Mouse (Mus musculus): ENCODE results near the gene Tmem45b. TPM values are rescaled to one million over a fixed set of nuclear protein-coding genes. Genes with fewer than 3 reads are reported as not detected.
A peak's percentile ranks its signal among the peaks of the same experiment; 100 is the strongest.
"Not testable (repeated sequence)": the region's sequence is repeated elsewhere in the genome, so short reads cannot be mapped to it uniquely, and the experiment has no call there.

Tmem45b gene
- polyA plus RNA-seq (2014; fragmentation: Nextera tagmentation; extraction: Ambion mirVana), result not detected in 2 replicates

DNA sequence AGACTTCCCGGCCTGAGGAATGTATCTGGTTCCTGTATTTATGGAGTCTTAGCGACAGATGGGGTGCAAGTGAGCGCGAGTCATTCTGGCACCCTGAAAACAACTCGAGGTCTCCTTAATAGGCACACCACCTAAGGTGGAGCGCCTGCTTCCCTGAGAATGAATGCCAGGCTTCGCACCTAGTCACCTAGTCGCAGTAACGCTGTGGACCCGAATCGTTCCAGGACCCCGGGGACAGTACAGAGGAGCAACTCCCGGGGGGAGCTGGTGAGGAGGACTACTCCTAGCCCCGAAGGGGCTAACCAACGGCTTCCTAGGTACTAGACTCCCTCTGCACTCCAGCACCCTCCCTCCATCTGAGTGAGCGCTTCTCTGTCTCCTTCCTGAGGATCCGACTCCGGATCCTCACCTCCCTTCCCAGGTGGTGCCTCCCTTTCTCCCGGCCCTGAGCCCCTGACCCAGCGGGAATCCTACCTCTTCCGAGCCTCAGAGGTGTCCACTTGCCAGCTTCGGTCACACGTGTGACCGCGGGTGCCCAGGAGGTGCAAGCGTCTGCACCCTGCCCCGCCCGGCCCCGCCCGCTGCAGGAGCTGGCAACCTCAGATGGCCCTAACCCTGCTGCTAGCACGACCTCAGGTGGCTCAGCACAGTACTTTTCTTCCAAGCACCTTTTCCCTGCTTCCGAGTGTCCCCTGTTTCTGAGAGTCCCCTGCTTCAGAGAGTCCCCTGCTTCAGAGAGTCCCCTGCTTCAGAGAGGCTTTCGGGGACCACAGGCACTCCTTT, at the start of gene Tmem45b:
TSS of gene Tmem45b (minus strand) at position 771 of the 783 bp plus-strand sequence.
- Histone ChIP-seq H3K9ac (ENCODE audit: low read length) (no peak within 1 kb of the TSS), H3K36me3 (ENCODE audit: control insufficient read depth, insufficient read depth, low read length) (no peaks in the 10 kb centered on the region), H3K27ac (replicated peaks in 1 of 2; ENCODE audit: control insufficient read depth in 1 of 2, insufficient read depth in 1 of 2, low read depth in 2 of 2, low read length in 2 of 2) (no peak within 1 kb of the TSS)

DNA sequence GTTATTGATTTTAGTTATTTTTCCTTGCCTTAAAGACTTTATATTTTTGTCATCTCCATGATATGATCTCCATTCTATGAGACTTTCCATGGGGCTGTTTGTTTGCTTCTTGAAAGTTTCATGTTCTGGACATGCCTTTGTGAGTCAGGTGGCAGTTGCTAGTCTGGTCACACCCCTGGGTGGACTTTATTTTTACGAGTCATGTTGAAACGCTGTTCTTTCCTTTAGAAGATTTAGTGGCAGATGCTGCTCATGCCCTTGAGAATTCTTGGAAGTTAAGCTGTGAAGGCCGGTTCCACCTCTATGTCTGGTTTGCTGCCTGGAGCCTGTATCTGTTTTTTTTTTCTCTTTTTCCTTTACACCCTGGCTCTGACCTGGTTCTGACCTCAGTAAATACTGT, 43.9 kb upstream of the Tmem45b start:
- Histone ChIP-seq H3K4me2 (ENCODE audit: low read length) (no peak overlapping the region), H3K4me1 (ENCODE audit: control insufficient read depth in 2 of 2, insufficient read depth in 2 of 2, low read length in 2 of 2) (no peaks in the 10 kb centered on the region; a peak in 1 of 4 replicates), H3K36me3 (ENCODE audit: control insufficient read depth, insufficient read depth, low read length) (no peaks in the 10 kb centered on the region), H3K9ac (ENCODE audit: low read length) (no peak overlapping the region), H3K27me3 (ENCODE audit: control insufficient read depth, insufficient read depth, low read length) (no peaks in the 10 kb centered on the region), H3K4me3 (ENCODE audit: control insufficient read depth in 1 of 2, insufficient read depth in 1 of 2, low read depth in 1 of 2, low read length in 2 of 2) (no peak overlapping the region), H3K27ac (replicated peaks in 1 of 2; ENCODE audit: control insufficient read depth in 1 of 2, insufficient read depth in 1 of 2, low read depth in 2 of 2, low read length in 2 of 2) (no peak overlapping the region), H3K9me3 (ENCODE audit: control insufficient read depth, low read length) (0 out of 2 replicates have a peak, but pooled peaks cover under 1% of the 10 kb centered on the region)
- WGBS, result 75% methylated on average over 3 of the region's 3 CpGs
- no peak for ATAC-seq (ENCODE audit: insufficient number of reproducible peaks, insufficient read depth, low FRiP score, low read depth)

More for the DNA sequence above, at the start of gene Tmem45b:
- Histone ChIP-seq H3K4me3 (ENCODE audit: control insufficient read depth in 1 of 2, insufficient read depth in 1 of 2, low read depth in 1 of 2, low read length in 2 of 2) (peak within 1 kb of the TSS; percentile 0 to 22; a peak in 3 of 4 replicates), H3K27me3 (ENCODE audit: control insufficient read depth, insufficient read depth, low read length) (peaks cover 37% of the 10 kb centered on the region), H3K9me3 (ENCODE audit: control insufficient read depth, low read length) (no peaks in the 10 kb centered on the region), H3K4me2 (ENCODE audit: low read length) (peak within 1 kb of the TSS; percentile 54), H3K4me1 (ENCODE audit: control insufficient read depth in 2 of 2, insufficient read depth in 2 of 2, low read length in 2 of 2) (peaks cover 2 to 9% of the 10 kb centered on the region in 2 experiments; a peak in 2 of 4 replicates)
- ATAC-seq (ENCODE audit: insufficient number of reproducible peaks, insufficient read depth, low FRiP score, low read depth), result no peak
- WGBS, result 4% methylated on average over 30 of the region's 33 CpGs

DNA sequence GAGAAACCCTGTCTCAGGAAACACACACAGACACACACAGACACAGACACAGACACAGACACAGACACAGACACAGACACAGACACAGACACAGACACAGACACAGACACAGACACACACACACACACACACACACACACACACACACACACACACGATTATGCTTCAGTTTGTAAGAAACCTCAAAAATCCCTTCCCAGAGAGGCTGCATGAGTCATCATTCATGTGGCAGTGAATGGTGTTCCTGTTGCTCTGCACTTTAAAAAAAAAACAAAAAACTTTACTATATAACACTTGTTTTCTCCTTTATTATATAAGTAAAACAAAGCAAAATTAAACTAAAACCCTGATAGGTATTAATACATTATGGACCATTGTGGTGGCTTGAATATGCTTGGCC, 37.0 kb upstream of the Tmem45b start:
- not testable (repeated sequence) for H3K27ac ChIP-seq (replicated peaks in 1 of 2; ENCODE audit: control insufficient read depth in 1 of 2, insufficient read depth in 1 of 2, low read depth in 2 of 2, low read length in 2 of 2); H3K4me2 ChIP-seq (ENCODE audit: low read length); H3K9ac ChIP-seq (ENCODE audit: low read length); H3K4me3 ChIP-seq (ENCODE audit: control insufficient read depth in 1 of 2, insufficient read depth in 1 of 2, low read depth in 1 of 2, low read length in 2 of 2); H3K9me3 ChIP-seq (ENCODE audit: control insufficient read depth, low read length); H3K27me3 ChIP-seq (ENCODE audit: control insufficient read depth, insufficient read depth, low read length); H3K4me1 ChIP-seq (ENCODE audit: control insufficient read depth in 2 of 2, insufficient read depth in 2 of 2, low read length in 2 of 2); H3K36me3 ChIP-seq (ENCODE audit: control insufficient read depth, insufficient read depth, low read length); ATAC-seq (ENCODE audit: insufficient number of reproducible peaks, insufficient read depth, low FRiP score, low read depth)
- 75% methylated on average over 1 of the region's 1 CpGs for WGBS

GRCm38 (mm10) chr9:31463190-31463589, 1.1 kb downstream of the Tmem45b start:
- Histone ChIP-seq H3K27me3 (ENCODE audit: control insufficient read depth, insufficient read depth, low read length) (peaks cover 37% of the 10 kb centered on the region), H3K9me3 (ENCODE audit: control insufficient read depth, low read length) (no peaks in the 10 kb centered on the region), H3K27ac (replicated peaks in 1 of 2; ENCODE audit: control insufficient read depth in 1 of 2, insufficient read depth in 1 of 2, low read depth in 2 of 2, low read length in 2 of 2) (no peak overlapping the region), H3K4me2 (ENCODE audit: low read length) (peak overlapping the region; percentile 54), H3K9ac (ENCODE audit: low read length) (no peak overlapping the region), H3K36me3 (ENCODE audit: control insufficient read depth, insufficient read depth, low read length) (no peaks in the 10 kb centered on the region), H3K4me3 (ENCODE audit: control insufficient read depth in 1 of 2, insufficient read depth in 1 of 2, low read depth in 1 of 2, low read length in 2 of 2) (peak overlapping the region in 1 of 2 experiments; percentile 22; a peak in 1 of 4 replicates), H3K4me1 (ENCODE audit: control insufficient read depth in 2 of 2, insufficient read depth in 2 of 2, low read length in 2 of 2) (peaks cover 2 to 9% of the 10 kb centered on the region in 2 experiments; a peak in 2 of 4 replicates)
- 45% methylated on average over 9 of the region's 9 CpGs for WGBS
- ATAC-seq (ENCODE audit: insufficient number of reproducible peaks, insufficient read depth, low FRiP score, low read depth), result no peak

DNA sequence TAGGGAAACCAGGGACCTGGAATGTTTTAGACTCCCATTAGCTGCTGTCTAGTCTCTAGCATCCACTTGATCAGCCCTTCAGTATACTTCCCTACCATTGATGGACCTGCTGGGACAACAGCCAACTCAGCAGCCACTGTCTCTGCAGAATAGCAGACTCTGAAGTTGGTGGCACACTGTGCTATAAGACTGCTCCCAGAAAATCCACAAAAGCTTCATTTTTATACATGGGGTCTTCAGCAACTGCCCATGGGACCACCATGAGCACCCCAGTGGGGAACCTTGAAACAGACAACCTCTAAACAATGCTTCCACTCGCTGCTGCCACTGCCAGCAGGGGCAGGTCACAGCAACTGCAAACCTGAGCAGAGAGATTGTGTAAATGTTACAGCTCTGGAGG, 9.9 kb downstream of the Tmem45b start:
- Histone ChIP-seq H3K9ac (ENCODE audit: low read length) (no peak overlapping the region), H3K27me3 (ENCODE audit: control insufficient read depth, insufficient read depth, low read length) (no peaks in the 10 kb centered on the region), H3K36me3 (ENCODE audit: control insufficient read depth, insufficient read depth, low read length) (no peaks in the 10 kb centered on the region), H3K27ac (replicated peaks in 1 of 2; ENCODE audit: control insufficient read depth in 1 of 2, insufficient read depth in 1 of 2, low read depth in 2 of 2, low read length in 2 of 2) (no peak overlapping the region), H3K4me2 (ENCODE audit: low read length) (no peak overlapping the region), H3K9me3 (ENCODE audit: control insufficient read depth, low read length) (no peaks in the 10 kb centered on the region), H3K4me3 (ENCODE audit: control insufficient read depth in 1 of 2, insufficient read depth in 1 of 2, low read depth in 1 of 2, low read length in 2 of 2) (no peak overlapping the region), H3K4me1 (ENCODE audit: control insufficient read depth in 2 of 2, insufficient read depth in 2 of 2, low read length in 2 of 2) (no peaks in the 10 kb centered on the region)
- ATAC-seq (ENCODE audit: insufficient number of reproducible peaks, insufficient read depth, low FRiP score, low read depth), result no peak
- 67% methylated on average over 1 of the region's 1 CpGs for WGBS

DNA sequence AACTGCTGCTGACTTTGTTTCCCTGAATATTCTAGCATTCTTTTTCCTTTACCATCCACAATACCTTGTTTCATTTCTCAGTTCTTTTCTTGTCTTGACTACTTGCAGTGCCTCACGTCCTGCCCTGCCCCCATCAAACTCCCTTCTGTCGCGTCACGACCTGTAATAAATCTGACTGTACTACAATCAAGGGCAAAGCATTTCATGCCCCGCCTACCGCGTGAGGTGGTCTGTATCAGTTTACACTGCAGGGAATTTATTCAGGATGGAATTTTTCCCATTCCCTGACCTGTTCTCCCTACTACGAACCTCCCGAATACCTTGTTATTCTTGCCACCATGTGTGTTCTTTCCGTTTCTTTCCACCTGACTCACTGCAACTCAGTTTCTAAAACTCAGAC, 12.1 kb downstream of the Tmem45b start:
- 66% methylated on average over 10 of the region's 10 CpGs for WGBS
- Histone ChIP-seq H3K4me3 (ENCODE audit: control insufficient read depth in 1 of 2, insufficient read depth in 1 of 2, low read depth in 1 of 2, low read length in 2 of 2) (no peak overlapping the region), H3K9me3 (ENCODE audit: control insufficient read depth, low read length) (no peaks in the 10 kb centered on the region), H3K9ac (ENCODE audit: low read length) (no peak overlapping the region), H3K4me2 (ENCODE audit: low read length) (no peak overlapping the region), H3K27ac (replicated peaks in 1 of 2; ENCODE audit: control insufficient read depth in 1 of 2, insufficient read depth in 1 of 2, low read depth in 2 of 2, low read length in 2 of 2) (no peak overlapping the region), H3K4me1 (ENCODE audit: control insufficient read depth in 2 of 2, insufficient read depth in 2 of 2, low read length in 2 of 2) (no peaks in the 10 kb centered on the region), H3K36me3 (ENCODE audit: control insufficient read depth, insufficient read depth, low read length) (no peaks in the 10 kb centered on the region), H3K27me3 (ENCODE audit: control insufficient read depth, insufficient read depth, low read length) (no peaks in the 10 kb centered on the region)
- no peak for ATAC-seq (ENCODE audit: insufficient number of reproducible peaks, insufficient read depth, low FRiP score, low read depth)

- Histone ChIP-seq H3K27ac (replicated peaks in 1 of 2; ENCODE audit: control insufficient read depth in 1 of 2, insufficient read depth in 1 of 2, low read depth in 2 of 2, low read length in 2 of 2) (no peak overlapping the region), H3K9me3 (ENCODE audit: control insufficient read depth, low read length) (no peaks in the 10 kb centered on the region)
- 82% methylated on average over 7 of the region's 7 CpGs for WGBS
These were observed 15.0 kb downstream of the Tmem45b start for GRCm38 (mm10) chr9:31449145-31449772.

More at GRCm38 (mm10) chr9:31449145-31449772, 15.0 kb downstream of the Tmem45b start:
- H3K9ac ChIP-seq (ENCODE audit: low read length), result no peak overlapping the region
- H3K4me2 ChIP-seq (ENCODE audit: low read length), result no peak overlapping the region
- no peak for ATAC-seq (ENCODE audit: insufficient number of reproducible peaks, insufficient read depth, low FRiP score, low read depth)
- no peaks in the 10 kb centered on the region for H3K4me1 ChIP-seq (ENCODE audit: control insufficient read depth in 2 of 2, insufficient read depth in 2 of 2, low read length in 2 of 2)
- no peak overlapping the region for H3K4me3 ChIP-seq (ENCODE audit: control insufficient read depth in 1 of 2, insufficient read depth in 1 of 2, low read depth in 1 of 2, low read length in 2 of 2)
- H3K27me3 ChIP-seq (ENCODE audit: control insufficient read depth, insufficient read depth, low read length), result no peaks in the 10 kb centered on the region
- no peaks in the 10 kb centered on the region for H3K36me3 ChIP-seq (ENCODE audit: control insufficient read depth, insufficient read depth, low read length)
